Mouse (Mus musculus) liver, embryonic 11.5 days (tissue): Measurements from ENCODE around the gene Gm48552. TPM values are rescaled to one million over a fixed set of nuclear protein-coding genes. Genes with fewer than 3 reads are reported as not detected.

Source experiments
- ATAC-seq: fragments of 200-750 bp; cut with Nextera tagmentation; replicated peaks from 2 replicates; pipeline ENCODE4 v1.8.0; 2017; ENCODE audit warnings: moderate number of reproducible peaks, mild to moderate bottlenecking, moderate TSS enrichment, moderate library complexity; ENCODE audit not compliant: low FRiP score
- DNase-seq: peaks from one replicate; pipeline ENCODE4 v3.0.0-alpha.2; 2017; ENCODE audit warnings: low spot score
- H3K27ac ChIP-seq: fragments of 300-500 bp; sonication (generic); 2 replicates; pipeline ENCODE4 v1.5.1; 2014; ENCODE audit warnings: mild to moderate bottlenecking, low read depth, low read length, control low read depth
- H3K27me3 ChIP-seq: fragments of 300-500 bp; sonication (generic); replicated peaks from 2 replicates; pipeline ENCODE4 v1.6.1; 2014; ENCODE audit warnings: low read length, mixed read lengths; ENCODE audit not compliant: control insufficient read depth, insufficient read depth
- H3K36me3 ChIP-seq: fragments of 300-500 bp; sonication (generic); 2 replicates; pipeline ENCODE4 v1.6.1; 2014; ENCODE audit warnings: mild to moderate bottlenecking, low read length, moderate library complexity, mixed read lengths; ENCODE audit not compliant: control insufficient read depth, insufficient read depth
- H3K4me1 ChIP-seq: fragments of 300-500 bp; sonication (generic); replicated peaks from 2 replicates; pipeline ENCODE4 v1.6.1; 2014; ENCODE audit warnings: low read length, mixed read lengths; ENCODE audit not compliant: control insufficient read depth, insufficient read depth
- H3K4me2 ChIP-seq: fragments of 300-500 bp; sonication (generic); 2 replicates; pipeline ENCODE4 v1.6.1; 2014; ENCODE audit warnings: mild to moderate bottlenecking, control low read depth, moderate library complexity
- H3K4me3 ChIP-seq: fragments of 300-500 bp; sonication (generic); 2 replicates; pipeline ENCODE4 v1.5.1; 2014; ENCODE audit warnings: low read depth, low read length, control low read depth
- H3K9ac ChIP-seq: fragments of 300-500 bp; sonication (generic); 2 replicates; pipeline ENCODE4 v1.6.1; 2014; ENCODE audit warnings: low read depth, low read length, control low read depth
- H3K9me3 ChIP-seq: fragments of 300-500 bp; sonication (generic); 2 replicates; pipeline ENCODE4 v1.6.1; 2016; ENCODE audit warnings: low read length, inconsistent platforms, mixed read lengths; ENCODE audit not compliant: control insufficient read depth
- WGBS: fragments of 180-500 bp; shearing (Covaris S2); extraction: QIAGEN DNeasy Blood & Tissue Kit; methylation state at CpG from one replicate; pipeline ENCODE4 v1.1.7; 2014; 5-methylcytosine and 5-hydroxymethylcytosine counted together
- microRNA-seq: library from miRNA; unstranded; fragments of <30 nt; microRNA quantifications from one replicate; pipeline ENCODE4, GENCODE M21; 2017; ENCODE audit warnings: borderline number of aligned reads
- polyA plus RNA-seq: library from polyadenylated mRNA; unstranded; fragments of >200 nt; fragmentation: Nextera tagmentation; extraction: Ambion mirVana; gene quantifications from 2 replicates; pipeline ENCODE4 v1.2.1, GENCODE M21; 2014

Gm48552 gene
- polyA plus RNA-seq, 1 experiment from 2014 or later = 0.67 TPM

DNA sequence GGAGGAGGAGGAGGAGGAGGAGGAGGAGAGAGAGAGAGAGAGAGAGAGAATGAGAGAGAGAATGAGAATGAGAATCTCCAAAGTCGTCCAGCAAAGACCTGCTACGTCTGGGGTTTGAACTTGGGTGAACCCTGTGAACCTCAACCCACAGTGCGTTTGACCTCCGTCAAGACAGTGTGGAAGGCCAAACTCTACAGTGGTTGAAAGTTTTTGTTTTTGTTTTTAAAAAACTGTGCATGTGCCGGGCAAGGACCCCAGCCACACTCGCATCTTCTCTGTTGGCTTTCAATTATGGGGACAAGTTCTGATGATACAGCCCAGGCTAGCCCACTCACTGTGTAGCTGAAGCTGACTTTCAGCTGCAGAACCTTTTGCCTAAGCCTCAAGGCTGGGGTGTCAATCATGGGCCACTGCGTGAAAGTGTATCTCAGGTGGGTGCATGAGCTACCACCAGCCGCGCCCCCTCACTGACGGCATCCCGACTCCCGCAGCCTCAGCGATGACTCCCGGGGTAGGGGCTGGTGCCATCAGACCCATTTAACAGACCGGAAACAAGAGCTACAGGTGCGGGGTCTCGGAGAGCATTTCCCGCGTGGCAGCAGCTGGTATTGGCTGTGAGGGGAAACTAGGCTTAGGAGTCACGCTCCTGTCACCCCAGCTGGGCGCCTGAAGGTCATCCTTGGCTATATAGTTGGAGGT is 43.5 kb downstream of the Gm48552 start:
- H3K36me3 ChIP-seq = no peaks in the 10 kb centered on the region
- no peak overlapping the region for H3K27ac ChIP-seq
- H3K4me1 ChIP-seq = peaks cover 19% of the 10 kb centered on the region
- H3K9ac ChIP-seq = no peak overlapping the region
- ATAC-seq (no peak), DNase-seq (peak; percentile 38)
- no peak overlapping the region for H3K4me3 ChIP-seq
- H3K4me2 ChIP-seq = peak overlapping the region; percentile 60
- H3K27me3 ChIP-seq = peaks cover 29% of the 10 kb centered on the region
- H3K9me3 ChIP-seq = no peaks in the 10 kb centered on the region
- WGBS = 61% methylated on average over 21 of the region's 21 CpGs

DNA sequence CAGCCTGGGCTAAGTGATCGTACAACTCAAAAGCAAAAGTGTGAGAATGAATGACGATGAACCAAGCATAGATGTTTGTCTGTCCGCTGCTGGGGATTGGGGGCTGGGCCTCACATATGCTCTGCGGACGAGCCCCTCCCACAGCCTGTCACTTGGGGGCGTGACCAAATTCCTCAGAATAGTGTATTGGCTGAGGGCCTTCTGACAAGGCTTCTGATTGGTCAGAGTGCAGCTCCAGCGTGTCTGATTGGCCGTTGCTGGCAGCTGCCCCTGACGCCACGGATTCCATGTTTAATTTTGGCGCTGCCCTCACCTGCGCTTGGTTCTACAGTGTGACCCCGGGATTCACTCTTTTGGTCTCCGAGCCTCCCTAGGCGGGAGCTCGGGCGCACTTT is 44.1 kb downstream of the Gm48552 start:
- 4% methylated on average over 17 of the region's 17 CpGs for WGBS
- H3K9ac ChIP-seq = no peak overlapping the region
- H3K27me3 ChIP-seq = peaks cover 23% of the 10 kb centered on the region
- no peak overlapping the region for H3K27ac ChIP-seq
- H3K4me3 ChIP-seq = peak overlapping the region; percentile 26; the same call in 1 of the 2 replicates
- ATAC-seq (peak; percentile 78), DNase-seq (peak; percentile 80)
- H3K4me2 ChIP-seq = peak overlapping the region; percentile 60
- H3K9me3 ChIP-seq = no peaks in the 10 kb centered on the region
- H3K36me3 ChIP-seq = no peaks in the 10 kb centered on the region
- peaks cover 19% of the 10 kb centered on the region for H3K4me1 ChIP-seq

DNA sequence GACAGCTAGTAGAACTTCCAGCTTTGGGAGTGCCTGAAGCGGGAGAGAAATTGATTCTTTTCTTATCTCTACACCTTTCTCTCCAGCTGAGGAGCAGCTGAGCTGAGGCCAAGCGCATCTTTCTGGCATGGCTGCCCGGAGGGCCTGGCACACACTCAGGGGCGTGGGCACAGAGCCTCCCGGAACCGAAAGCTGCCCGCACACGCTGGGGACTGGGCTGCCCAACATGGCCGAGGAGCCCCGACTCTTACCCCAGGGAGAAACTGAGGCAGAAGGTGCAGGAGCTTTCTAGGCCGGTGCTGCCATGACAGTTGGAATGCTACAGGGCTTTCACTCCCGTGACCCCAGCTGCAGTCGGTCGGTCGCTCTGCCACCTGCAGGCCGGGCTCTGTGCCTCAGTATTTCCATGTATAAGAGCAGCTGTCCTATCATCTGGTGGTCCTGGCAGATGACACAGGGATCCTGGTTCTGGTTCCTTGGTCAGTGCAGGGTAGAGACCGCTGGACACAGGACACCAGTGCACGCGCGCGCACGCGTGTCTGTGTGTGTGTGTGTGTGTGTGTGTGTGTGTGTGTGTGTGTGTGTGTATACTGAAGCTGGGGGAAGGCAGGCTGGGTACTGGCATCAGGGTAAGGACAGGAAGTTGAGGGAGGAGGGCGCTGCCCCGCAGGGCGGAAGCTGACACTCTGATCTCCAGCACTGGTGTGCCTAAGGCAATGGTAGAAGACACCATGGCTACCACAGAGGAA is 44.9 kb downstream of the Gm48552 start:
- no peak overlapping the region for H3K27ac ChIP-seq

DNA sequence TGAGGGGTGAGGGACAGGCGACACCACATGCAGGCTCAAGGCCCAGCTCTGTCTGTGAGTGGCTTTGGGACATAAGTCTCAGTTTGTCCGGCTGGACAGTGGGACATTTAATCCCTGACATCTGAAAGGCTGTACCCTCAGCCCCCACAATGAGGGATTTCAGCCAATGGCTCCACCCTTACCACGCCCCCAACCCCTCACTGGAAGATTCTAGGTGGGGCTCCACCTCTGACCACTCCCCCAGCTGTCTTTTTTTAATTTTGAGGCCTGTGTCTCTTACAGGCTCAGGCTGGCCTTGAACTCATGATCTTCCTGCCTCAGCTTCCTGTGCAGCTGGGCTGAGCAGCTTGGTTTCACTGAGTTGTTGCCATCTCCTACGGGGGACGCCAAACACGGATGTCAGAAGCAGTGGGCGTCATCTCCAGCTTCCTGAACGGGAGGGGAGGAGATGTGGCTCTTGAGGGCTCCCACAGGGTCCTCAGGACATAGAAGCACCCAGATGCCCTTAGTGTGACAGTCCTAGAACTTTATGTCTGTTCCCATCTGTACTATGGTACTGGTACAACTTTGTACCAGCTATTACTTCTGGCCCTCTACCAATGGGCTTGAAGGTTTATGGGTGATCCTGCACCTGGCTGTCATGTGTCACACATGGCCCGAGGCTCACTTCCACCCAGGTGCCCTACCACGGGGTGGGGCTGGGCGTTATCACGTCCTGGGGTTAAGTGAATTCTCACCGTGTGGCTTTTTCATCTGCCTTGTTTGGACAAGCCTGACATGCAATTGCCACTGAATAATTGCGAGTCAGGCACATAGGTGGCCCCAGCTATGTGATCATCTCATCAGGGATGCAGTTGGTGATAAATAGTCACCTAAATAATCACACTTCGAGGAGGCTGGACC is 45.8 kb downstream of the Gm48552 start:
- Histone ChIP-seq H3K4me2 (no peak overlapping the region), H3K9me3 (no peaks in the 10 kb centered on the region), H3K9ac (no peak overlapping the region), H3K27me3 (peaks cover 17% of the 10 kb centered on the region), H3K36me3 (no peaks in the 10 kb centered on the region), H3K27ac (no peak overlapping the region), H3K4me3 (no peak overlapping the region), H3K4me1 (peaks cover 16% of the 10 kb centered on the region)
- DNase-seq (no peak), ATAC-seq (no peak)
- 53% methylated on average over 15 of the region's 15 CpGs for WGBS

More for the DNA sequence above, 44.9 kb downstream of the Gm48552 start:
- Histone ChIP-seq H3K9ac (no peak overlapping the region), H3K27me3 (peaks cover 17% of the 10 kb centered on the region), H3K36me3 (no peaks in the 10 kb centered on the region), H3K4me2 (peak overlapping the region; percentile 60), H3K4me1 (peaks cover 19% of the 10 kb centered on the region), H3K9me3 (no peaks in the 10 kb centered on the region), H3K4me3 (no peak overlapping the region)
- ATAC-seq (no peak), DNase-seq (no peak)
- WGBS = 70% methylated on average over 26 of the region's 26 CpGs

DNA sequence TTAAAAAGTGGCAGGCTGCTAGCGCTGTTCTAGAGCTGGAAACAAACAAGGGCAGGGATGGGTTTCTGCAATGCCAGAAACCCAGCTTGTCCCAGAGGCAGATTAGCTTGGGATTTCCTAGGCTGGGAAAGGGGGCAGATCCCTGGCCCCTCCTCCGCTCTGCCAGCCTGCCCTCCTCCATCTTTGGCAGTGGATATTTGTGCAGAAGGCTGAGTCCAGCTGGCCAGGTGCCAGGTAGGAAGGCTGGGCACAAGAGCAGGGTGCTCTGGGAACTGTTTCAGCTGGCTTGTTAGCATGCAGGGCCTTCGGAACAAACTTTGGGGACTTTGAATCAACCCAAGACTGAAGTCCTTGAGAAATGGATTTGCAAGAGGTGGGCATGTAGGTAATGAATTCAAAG is 46.6 kb downstream of the Gm48552 start:
- Histone ChIP-seq H3K4me3 (no peak overlapping the region), H3K9ac (no peak overlapping the region), H3K4me2 (no peak overlapping the region), H3K4me1 (peaks cover 16% of the 10 kb centered on the region), H3K27me3 (peaks cover 17% of the 10 kb centered on the region), H3K9me3 (no peaks in the 10 kb centered on the region), H3K27ac (no peak overlapping the region), H3K36me3 (no peaks in the 10 kb centered on the region)
- 79% methylated on average over 3 of the region's 3 CpGs for WGBS
- DNase-seq (no peak), ATAC-seq (no peak)

Small RNA genes lying within 50 kb of the gene (microRNA-seq; reads per million reads assigned to microRNA genes)
- gene Mir1191b (2.5 reads per million), gene Mir6913 (not detected)

Other genes with a start within 250 kb of the Gm48552 start
- 41.2 and 50.9 TPM in 2 replicates for gene Pias4, start 221.1 kb upstream of the Gm48552 start, polyA plus RNA-seq
- 626 and 647 TPM in 2 replicates for gene Eef2, start 212.4 kb upstream of the Gm48552 start, polyA plus RNA-seq
- 44.5 and 45.6 TPM in 2 replicates for gene Dapk3, start 206.0 kb upstream of the Gm48552 start, polyA plus RNA-seq
- gene 4930442H23Rik, start 205.2 kb upstream of the Gm48552 start, polyA plus RNA-seq = not detected in 2 replicates
- gene Nmrk2, start 187.0 kb upstream of the Gm48552 start, polyA plus RNA-seq = not detected in 2 replicates
- 0.05 TPM in 1 of 2 replicates, not detected in the other for gene Atcay, start 158.2 kb upstream of the Gm48552 start, polyA plus RNA-seq
- 1.3 and 2.1 TPM in 2 replicates for gene Zfr2, start 155.8 kb upstream of the Gm48552 start, polyA plus RNA-seq
- 2.1 TPM in 2 replicates for gene Matk, start 136.1 kb upstream of the Gm48552 start, polyA plus RNA-seq
- 226 and 233 TPM in 2 replicates for gene Mrpl54, start 122.1 kb upstream of the Gm48552 start, polyA plus RNA-seq
- gene Apba3, start 122.0 kb upstream of the Gm48552 start, polyA plus RNA-seq = 47.5 and 55.0 TPM in 2 replicates
- 1.8 TPM in 2 replicates for gene Tjp3, start 97.4 kb upstream of the Gm48552 start, polyA plus RNA-seq
- 40.0 and 42.5 TPM in 2 replicates for gene Pip5k1c, start 96.0 kb upstream of the Gm48552 start, polyA plus RNA-seq
- 49.9 and 51.9 TPM in 2 replicates for gene Cactin, start 67.9 kb upstream of the Gm48552 start, polyA plus RNA-seq
- 7.8 and 7.9 TPM in 2 replicates for gene Tbxa2r, start 60.3 kb upstream of the Gm48552 start, polyA plus RNA-seq
- gene Gipc3, start 45.7 kb upstream of the Gm48552 start, polyA plus RNA-seq = not detected in 2 replicates
- 68.6 and 69.2 TPM in 2 replicates for gene Hmg20b, start 38.5 kb upstream of the Gm48552 start, polyA plus RNA-seq
- gene Mfsd12, start 31.5 kb upstream of the Gm48552 start, polyA plus RNA-seq = 11.2 TPM in 2 replicates
- 0.64 and 0.68 TPM in 2 replicates for gene 4930404N11Rik, start 23.2 kb upstream of the Gm48552 start, polyA plus RNA-seq
- gene Fzr1, start 10.5 kb upstream of the Gm48552 start, polyA plus RNA-seq = 74.0 and 75.9 TPM in 2 replicates
- gene Dohh, start 4.6 kb upstream of the Gm48552 start, polyA plus RNA-seq = 97.4 and 99.3 TPM in 2 replicates
- gene Gm48551, start 4.5 kb upstream of the Gm48552 start, polyA plus RNA-seq = 1.3 and 1.9 TPM in 2 replicates
- 3.8 and 4.5 TPM in 2 replicates for gene Smim24, start 4.0 kb downstream of the Gm48552 start, polyA plus RNA-seq
- gene Nfic, start 66.6 kb downstream of the Gm48552 start, polyA plus RNA-seq = 15.4 and 21.4 TPM in 2 replicates
- gene Celf5, start 93.7 kb downstream of the Gm48552 start, polyA plus RNA-seq = 0.12 TPM in 1 of 2 replicates, not detected in the other
- gene Ncln, start 107.4 kb downstream of the Gm48552 start, polyA plus RNA-seq = 92.2 and 97.9 TPM in 2 replicates
- gene S1pr4, start 111.1 kb downstream of the Gm48552 start, polyA plus RNA-seq = 4.5 and 4.6 TPM in 2 replicates
- gene Gna15, start 135.2 kb downstream of the Gm48552 start, polyA plus RNA-seq = 10.1 and 11.3 TPM in 2 replicates
- 46.4 and 47.0 TPM in 2 replicates for gene Gna11, start 156.2 kb downstream of the Gm48552 start, polyA plus RNA-seq
- 213 and 229 TPM in 2 replicates for gene Aes, start 170.5 kb downstream of the Gm48552 start, polyA plus RNA-seq
- 5.1 and 6.9 TPM in 2 replicates for gene Tle2, start 185.6 kb downstream of the Gm48552 start, polyA plus RNA-seq
- gene Tle6, start 212.1 kb downstream of the Gm48552 start, polyA plus RNA-seq = 13.2 and 16.7 TPM in 2 replicates
- 0.81 and 1.1 TPM in 2 replicates for gene BC025920, start 217.3 kb downstream of the Gm48552 start, polyA plus RNA-seq
- 22.8 and 22.9 TPM in 2 replicates for gene Sirt6, start 238.8 kb downstream of the Gm48552 start, polyA plus RNA-seq
- gene Ankrd24, start 239.5 kb downstream of the Gm48552 start, polyA plus RNA-seq = 3.6 and 4.6 TPM in 2 replicates